Mouse (Mus musculus) lung, adult 2 months (tissue): ENCODE data around the gene Wdfy1. TPM values are rescaled to one million over a fixed set of nuclear protein-coding genes. Genes with fewer than 3 reads are reported as not detected.

Experiments
- DNase-seq: peaks from one replicate; pipeline ENCODE4 v3.0.0; 2022
- H3K4me1 ChIP-seq: fragments of 200-500 bp; 2 replicates; pipeline ENCODE4 v1.6.1; 2011; ENCODE audit warnings: low read length; ENCODE audit not compliant: control insufficient read depth, insufficient read depth
- H3K4me3 ChIP-seq: fragments of 200-500 bp; replicated peaks from 2 replicates; pipeline ENCODE3; 2011; ENCODE audit warnings: low read depth, mild to moderate bottlenecking, control low read depth, low read length; ENCODE audit errors: extremely low read depth
- CTCF ChIP-seq: fragments of 200-500 bp; IDR thresholded peaks from 2 replicates; pipeline ENCODE4 v1.5.1; 2011; ENCODE audit warnings: mild to moderate bottlenecking, low read length, control low read depth; ENCODE audit not compliant: insufficient read depth
- POLR2A ChIP-seq: fragments of 200-500 bp; IDR thresholded peaks from 2 replicates; pipeline ENCODE4 v1.6.1; 2011; ENCODE audit warnings: low read depth, mild to moderate bottlenecking, control low read depth, low read length, borderline replicate concordance; ENCODE audit errors: extremely low read depth
- WGBS: fragments of 180-500 bp; shearing (Covaris S2); methylation state at CpG from one replicate; pipeline ENCODE4 v1.1.7; 2018; 5-methylcytosine and 5-hydroxymethylcytosine counted together
- polyA plus RNA-seq: library from polyadenylated mRNA; depleted of rRNA; stranded (reverse); fragments of >200 nt; gene quantifications from 2 replicates; pipeline ENCODE4 v1.2.3, GENCODE M21; 2012; rRNA removed

The Wdfy1 gene
- 42.4 and 58.7 TPM in 2 replicates for polyA plus RNA-seq

- Histone ChIP-seq H3K4me1 (no peaks in the 10 kb centered on the region), H3K4me3 (peak within 1 kb of the TSS; percentile 76)
- TF ChIP-seq CTCF: no peak
- peak; percentile 50; the same call in 1 of the 2 replicates for TF ChIP-seq POLR2A
- DNase-seq: peak; percentile 99
- under 1% methylated on average over 38 of the region's 38 CpGs for WGBS
These were observed at the start of gene Wdfy1, which contains the start of gene Mrpl44 for GRCm38 (mm10) chr1:79775927-79776458. Wdfy1 (minus strand) TSS chr1:79776143. Mrpl44 (plus strand) TSS chr1:79776018.

GRCm38 (mm10) chr1:79823951-79824633, 48.1 kb upstream of the Wdfy1 start:
- TF ChIP-seq CTCF (no peak), POLR2A (no peak)
- H3K4me1 ChIP-seq: peaks cover 3% of the 10 kb centered on the region; the same call in 1 of the 2 replicates
- peak overlapping the region; percentile 21 for H3K4me3 ChIP-seq
- WGBS: 33% methylated on average over 14 of the region's 14 CpGs
- DNase-seq: peak; percentile 11

- peak; percentile 51 for DNase-seq
- WGBS: 20% methylated on average over 13 of the region's 13 CpGs
- Histone ChIP-seq H3K4me1 (peaks cover 3% of the 10 kb centered on the region; the same call in 1 of the 2 replicates), H3K4me3 (peak overlapping the region; percentile 36)
- no peak for TF ChIP-seq POLR2A
- no peak for TF ChIP-seq CTCF
These were observed 47.0 kb upstream of the Wdfy1 start for GRCm38 (mm10) chr1:79822806-79823525.

- peaks cover 3% of the 10 kb centered on the region; the same call in 1 of the 2 replicates for H3K4me1 ChIP-seq
- TF ChIP-seq CTCF (no peak), POLR2A (no peak)
- 83% methylated on average over 11 of the region's 11 CpGs for WGBS
- no peak for DNase-seq
- H3K4me3 ChIP-seq: no peak overlapping the region
These were observed 43.4 kb upstream of the Wdfy1 start for GRCm38 (mm10) chr1:79819296-79819879.

GRCm38 (mm10) chr1:79815446-79815845, 39.5 kb upstream of the Wdfy1 start:
- WGBS: 88% methylated on average over 3 of the region's 3 CpGs
- no peak overlapping the region for H3K4me3 ChIP-seq
- TF ChIP-seq POLR2A: no peak
- TF ChIP-seq CTCF: no peak

GRCm38 (mm10) chr1:79809447-79809846, 33.5 kb upstream of the Wdfy1 start:
- no peak for DNase-seq
- H3K4me3 ChIP-seq: no peak overlapping the region
- WGBS: 93% methylated on average over 3 of the region's 3 CpGs
- H3K4me1 ChIP-seq: no peaks in the 10 kb centered on the region
- TF ChIP-seq POLR2A (no peak), CTCF (no peak)

More at GRCm38 (mm10) chr1:79815446-79815845, 39.5 kb upstream of the Wdfy1 start:
- no peak for DNase-seq
- H3K4me1 ChIP-seq: no peaks in the 10 kb centered on the region

GRCm38 (mm10) chr1:79806865-79807264, 30.9 kb upstream of the Wdfy1 start:
- no peak for DNase-seq
- TF ChIP-seq CTCF (no peak), POLR2A (no peak)
- 45% methylated on average over 5 of the region's 5 CpGs for WGBS

GRCm38 (mm10) chr1:79803614-79804013, 27.7 kb upstream of the Wdfy1 start:
- 83% methylated on average over 7 of the region's 7 CpGs for WGBS
- no peak for DNase-seq
- Histone ChIP-seq H3K4me1 (no peaks in the 10 kb centered on the region), H3K4me3 (no peak overlapping the region)
- TF ChIP-seq POLR2A: no peak

More at GRCm38 (mm10) chr1:79806865-79807264, 30.9 kb upstream of the Wdfy1 start:
- no peak overlapping the region for H3K4me3 ChIP-seq
- no peaks in the 10 kb centered on the region for H3K4me1 ChIP-seq

- TF ChIP-seq POLR2A: no peak
- TF ChIP-seq CTCF: no peak
- Histone ChIP-seq H3K4me3 (no peak overlapping the region), H3K4me1 (no peaks in the 10 kb centered on the region)
- WGBS: 93% methylated on average over 11 of the region's 11 CpGs
- DNase-seq: no peak
These were observed 27.0 kb upstream of the Wdfy1 start for GRCm38 (mm10) chr1:79802858-79803427.
